Mouse (Mus musculus) kidney, adult 9 months (tissue): Measurements from ENCODE around the gene Dip2c.
A peak's percentile ranks its signal among the peaks of the same experiment; 100 is the strongest.

Experiments
- DNase-seq: peaks from one replicate; pipeline ENCODE4 v3.0.0; 2022

Gene Dip2c

DNA sequence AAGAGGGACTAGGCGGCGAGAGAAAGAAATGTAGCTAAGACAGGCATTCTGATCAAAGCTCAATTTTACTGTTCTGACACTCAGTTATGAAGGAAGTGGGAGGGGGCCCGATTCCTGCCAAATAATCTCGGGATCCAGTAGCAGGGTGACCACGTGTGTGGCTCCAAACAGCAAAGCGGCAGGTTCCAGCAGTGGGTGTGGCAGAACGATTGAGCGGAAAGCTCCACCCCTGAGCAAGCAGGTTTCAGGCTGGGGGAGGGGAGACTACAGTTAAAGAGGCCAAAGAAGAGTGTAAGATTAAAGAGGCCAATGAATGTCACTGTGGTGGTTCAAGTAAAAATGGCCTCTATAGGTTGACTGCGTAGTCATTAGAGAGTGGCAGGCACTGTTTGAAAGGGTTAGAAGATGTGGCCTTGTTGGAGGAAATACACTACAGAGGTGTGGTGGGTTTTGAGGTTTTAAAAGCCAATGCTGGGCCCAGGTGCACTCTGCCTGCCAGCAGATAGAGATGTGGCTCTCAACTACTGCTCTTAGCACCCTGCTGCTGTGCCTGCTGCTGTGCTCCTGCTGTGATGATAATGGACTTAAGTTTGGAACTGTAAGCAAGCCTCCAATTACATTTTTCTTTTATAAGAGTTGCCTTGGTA lies 271.5 kb downstream of the Dip2c start:
- peak; percentile 75 for DNase-seq

DNA sequence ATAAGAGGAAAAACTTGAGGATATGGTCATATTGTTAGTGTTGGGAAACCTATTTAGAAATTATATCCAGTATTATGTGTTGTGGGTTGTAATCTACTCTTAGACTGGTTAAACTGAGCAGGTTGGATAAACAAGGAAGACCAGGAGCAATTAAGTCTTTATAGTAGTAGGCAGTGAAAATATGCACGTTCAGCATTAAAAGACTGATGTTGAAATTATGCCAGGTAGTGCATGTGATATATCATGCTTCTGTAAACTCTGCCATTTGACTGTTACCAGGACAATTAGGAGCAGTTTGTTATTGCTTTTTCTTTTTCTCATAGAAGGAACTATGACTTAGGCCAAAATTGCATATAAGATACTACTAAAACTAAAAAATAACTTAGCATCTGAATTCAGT lies 285.8 kb downstream of the Dip2c start:
- DNase-seq: no peak

DNA sequence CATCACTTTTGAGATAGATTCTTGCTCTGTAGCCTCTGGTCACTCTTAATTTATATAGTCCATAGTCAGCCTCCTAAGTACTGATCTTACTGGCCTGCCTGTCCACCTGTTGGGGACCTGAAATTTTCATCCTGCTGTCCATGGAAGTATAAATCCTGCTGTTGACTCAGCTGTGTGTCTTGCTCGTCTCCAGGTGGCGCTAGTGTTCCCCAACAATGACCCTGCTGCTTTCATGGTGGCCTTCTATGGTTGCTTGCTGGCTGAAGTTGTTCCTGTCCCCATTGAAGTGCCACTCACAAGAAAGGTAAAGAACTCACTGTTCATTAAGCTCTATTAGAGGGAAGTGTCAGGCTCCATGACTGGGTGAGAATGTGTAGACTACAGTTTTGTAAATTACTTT lies 286.6 kb downstream of the Dip2c start:
- DNase-seq: peak; percentile 38

DNA sequence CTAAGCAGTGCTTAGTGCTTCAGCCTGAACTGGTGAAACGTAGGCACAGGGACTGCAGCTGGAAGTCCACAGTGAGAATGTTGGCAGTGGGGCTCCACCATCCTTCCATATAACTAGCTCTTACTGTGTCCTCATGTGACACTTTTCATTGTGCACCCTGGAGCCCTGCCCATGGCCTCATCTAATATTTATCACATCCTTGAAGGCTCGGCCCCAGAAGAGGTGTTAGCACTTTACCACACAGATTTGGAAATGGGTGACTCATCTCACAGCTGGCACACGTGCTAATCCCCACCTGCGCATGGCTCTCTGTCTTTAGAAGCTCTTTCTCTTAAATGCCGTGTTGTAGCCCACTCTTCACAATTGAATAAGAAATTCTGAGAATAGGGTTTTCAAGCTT lies 292.5 kb downstream of the Dip2c start:
- no peak for DNase-seq

- no peak for DNase-seq
These were observed 300.4 kb downstream of the Dip2c start for GRCm38 (mm10) chr13:9576686-9577085.

- peak; percentile 11 for DNase-seq
These were observed 302.1 kb downstream of the Dip2c start for GRCm38 (mm10) chr13:9578456-9578855.

GRCm38 (mm10) chr13:9581821-9582220 lies 305.5 kb downstream of the Dip2c start:
- DNase-seq: peak; percentile 78

GRCm38 (mm10) chr13:9583579-9583978 lies 307.3 kb downstream of the Dip2c start:
- DNase-seq: no peak

GRCm38 (mm10) chr13:9599334-9600096 lies 323.2 kb downstream of the Dip2c start:
- no peak for DNase-seq

DNA sequence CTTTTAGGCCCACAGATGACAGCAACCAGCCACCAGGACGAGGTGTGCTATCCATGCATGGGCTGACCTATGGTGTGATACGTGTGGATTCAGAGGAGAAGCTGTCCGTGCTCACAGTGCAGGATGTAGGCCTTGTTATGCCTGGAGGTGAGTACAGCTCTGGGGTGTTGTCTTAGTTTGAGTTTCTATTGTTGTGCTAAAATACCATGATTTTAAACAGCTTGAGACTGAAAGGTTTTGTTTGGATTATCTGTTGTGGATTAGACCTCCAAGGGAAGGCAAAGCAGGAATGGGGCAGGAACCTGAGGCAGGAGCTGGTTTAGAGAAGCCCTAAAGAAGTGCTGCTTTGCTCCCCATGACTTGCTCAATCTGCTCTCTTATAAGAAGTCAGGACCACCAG lies 325.0 kb downstream of the Dip2c start:
- no peak for DNase-seq

DNA sequence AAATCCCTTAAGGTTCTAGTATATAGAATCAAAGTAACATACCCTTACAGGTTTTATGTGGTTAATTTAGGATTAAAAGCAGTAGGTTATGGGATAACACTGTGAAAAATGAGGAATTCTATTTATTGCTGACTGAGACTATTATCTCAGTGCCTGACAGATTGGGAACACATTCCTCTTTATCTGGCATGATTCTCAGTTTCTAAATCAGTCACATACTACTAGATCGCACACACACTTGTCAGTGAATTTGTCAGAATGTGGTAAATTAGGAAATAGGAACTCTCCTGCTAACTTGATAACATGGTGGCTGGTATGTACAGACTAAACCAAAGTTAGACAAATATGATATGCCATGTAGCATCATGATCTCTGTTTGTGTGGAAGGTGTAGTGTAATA lies 334.9 kb downstream of the Dip2c start:
- no peak for DNase-seq

DNA sequence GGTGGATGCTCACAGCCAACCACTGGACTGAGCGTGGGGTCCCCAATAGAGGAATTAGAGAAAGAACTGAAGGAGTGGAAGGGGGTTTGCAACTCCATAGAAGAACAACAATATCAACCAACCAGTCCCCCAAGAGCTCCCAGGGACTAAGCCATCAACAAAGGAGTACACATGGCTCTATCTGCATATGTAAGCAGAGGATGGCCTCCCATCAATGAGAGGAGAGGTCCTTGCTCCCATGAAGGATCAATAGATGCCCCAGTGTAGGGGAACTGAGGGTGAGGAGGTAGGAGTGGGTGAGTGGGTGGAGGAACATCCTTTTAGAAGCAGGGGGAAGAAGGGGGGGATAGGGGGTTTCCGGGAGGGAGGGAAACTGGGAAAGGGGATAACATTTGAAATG lies 356.4 kb downstream of the Dip2c start:
- no peak for DNase-seq

DNA sequence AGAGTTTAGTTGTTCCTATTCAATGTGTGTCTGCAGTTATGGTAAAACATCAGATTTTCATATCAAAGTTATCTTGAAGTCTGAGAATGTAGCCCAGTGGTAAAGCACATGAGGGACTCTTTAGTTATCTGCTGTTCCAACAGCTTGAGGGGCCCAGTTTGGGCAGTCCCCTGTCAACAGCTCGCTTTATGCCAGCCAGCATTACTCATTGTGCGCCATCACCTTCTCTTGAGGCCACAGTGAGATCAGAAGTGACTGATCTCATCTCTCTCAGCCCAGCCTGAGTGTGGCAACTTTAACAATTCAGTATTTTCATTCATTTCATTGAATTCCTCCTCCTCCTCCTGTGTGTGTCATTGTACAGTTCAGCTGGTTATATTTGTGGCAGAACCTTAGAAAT lies 359.6 kb downstream of the Dip2c start:
- no peak for DNase-seq

DNA sequence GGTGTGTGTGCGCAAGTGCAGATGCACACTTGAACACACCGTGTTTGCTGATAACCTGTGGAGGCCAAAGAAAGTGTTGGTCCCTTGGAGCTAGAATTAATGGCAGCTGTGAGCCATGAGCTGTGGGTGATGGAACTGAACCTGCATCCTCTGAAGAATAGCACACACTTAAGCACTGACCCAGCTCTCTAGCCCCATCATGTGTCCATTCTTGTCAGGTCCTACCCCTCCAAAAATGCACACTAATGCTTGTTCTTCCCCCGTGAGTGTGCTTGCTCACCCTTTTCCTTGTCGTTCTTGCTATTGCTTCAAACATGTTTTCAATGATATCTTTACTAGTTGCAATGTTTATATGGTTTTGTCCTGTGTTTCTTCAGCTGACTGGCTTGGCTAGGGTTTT lies 360.2 kb downstream of the Dip2c start:
- DNase-seq: peak; percentile 45

DNA sequence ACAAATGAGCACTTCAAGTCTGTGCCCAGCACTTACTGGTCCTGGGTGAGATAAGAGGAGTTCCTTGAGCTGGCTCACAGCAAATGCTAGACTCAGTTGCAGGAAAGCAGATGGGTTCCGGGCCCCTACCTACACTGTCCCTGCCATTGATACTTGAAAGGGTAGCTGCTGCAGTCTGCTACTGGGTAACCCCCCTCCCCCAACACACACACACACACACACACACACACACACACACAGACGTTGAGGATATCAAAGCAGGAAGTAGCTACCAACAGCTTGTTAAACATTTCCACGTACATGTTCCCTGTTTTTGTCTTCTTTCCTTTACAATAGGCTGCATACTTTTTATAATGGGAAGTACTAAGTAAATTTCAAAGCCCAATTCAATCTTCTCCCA lies 361.6 kb downstream of the Dip2c start:
- DNase-seq: no peak

DNA sequence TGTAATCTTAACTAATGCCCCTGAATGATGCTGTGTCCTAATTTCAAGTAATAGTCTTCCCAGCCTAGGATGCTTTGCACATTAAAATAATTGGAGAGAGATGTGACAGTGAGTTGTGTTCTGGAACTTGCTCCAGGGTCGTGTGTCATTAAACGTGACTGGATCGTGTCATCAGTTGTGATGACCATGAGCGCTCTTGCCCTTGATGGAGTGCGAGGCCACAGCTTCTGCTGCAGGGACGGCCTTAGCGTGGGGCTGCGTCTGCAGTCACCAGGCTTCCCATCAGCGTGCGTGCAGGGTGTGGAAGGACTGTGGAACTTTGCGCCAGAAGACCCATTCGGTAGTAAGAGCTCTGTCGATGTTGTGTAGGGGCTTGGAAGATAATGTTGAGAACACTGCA lies 372.4 kb downstream of the Dip2c start:
- DNase-seq: no peak

DNA sequence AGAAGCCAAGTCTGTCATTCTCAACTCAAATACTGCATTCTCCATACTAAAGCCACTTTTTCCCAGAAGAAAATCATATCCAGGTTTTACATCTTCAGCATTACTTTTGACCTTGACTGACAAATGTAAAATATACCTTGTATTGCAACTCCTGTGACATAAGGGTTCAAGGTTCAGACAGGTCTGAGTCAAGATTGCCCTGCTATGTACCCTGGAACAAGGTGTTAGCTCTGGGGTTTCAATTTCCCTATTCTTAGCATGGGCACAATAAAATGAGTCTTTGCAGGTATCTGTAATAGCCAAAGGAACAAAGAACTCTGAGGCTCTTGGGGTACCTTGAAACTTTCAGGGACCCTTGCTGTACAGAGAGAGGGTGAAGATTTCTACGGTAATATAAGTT lies 373.6 kb downstream of the Dip2c start:
- no peak for DNase-seq

DNA sequence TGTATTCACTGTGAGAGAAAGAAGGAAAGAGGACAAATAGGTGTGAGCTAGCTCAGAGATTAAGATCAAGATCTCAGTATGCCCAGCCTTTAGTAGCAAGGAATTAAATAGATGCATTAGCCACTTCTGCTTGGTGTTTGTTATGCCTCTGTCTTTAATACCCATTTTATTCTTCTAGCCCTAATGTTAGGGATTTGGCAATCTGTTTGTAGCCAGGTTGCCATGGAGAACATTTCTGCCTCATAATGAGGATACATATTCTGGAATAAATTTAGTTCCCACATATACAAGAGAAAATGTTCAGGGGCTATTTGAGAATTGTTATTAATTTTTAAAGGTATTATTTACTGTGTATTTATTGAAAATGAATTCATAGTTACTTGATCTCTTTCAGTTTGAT lies 374.3 kb downstream of the Dip2c start:
- no peak for DNase-seq

GRCm38 (mm10) chr13:9653018-9653417 lies 376.7 kb downstream of the Dip2c start:
- no peak for DNase-seq

- no peak for DNase-seq
These were observed 380.3 kb downstream of the Dip2c start for GRCm38 (mm10) chr13:9656613-9657012.

DNA sequence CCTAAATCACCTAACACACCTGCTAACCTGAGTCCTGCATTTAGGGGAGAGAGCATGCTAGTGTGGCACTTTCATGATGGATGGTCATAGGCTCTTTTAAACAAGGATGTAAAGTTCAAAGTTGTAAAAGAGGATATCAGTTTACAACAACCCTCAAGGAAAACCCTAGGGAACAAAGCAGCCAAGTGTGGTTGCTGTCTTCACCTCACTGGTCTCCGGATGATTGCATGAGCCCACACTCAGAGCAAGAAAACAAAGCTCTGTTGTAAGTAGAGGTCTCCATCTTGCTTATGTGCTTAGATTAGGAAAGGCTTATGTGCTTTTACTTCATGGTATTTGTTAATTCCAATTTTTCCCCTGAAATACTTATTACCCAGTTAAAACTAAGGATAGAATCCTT lies 384.4 kb downstream of the Dip2c start:
- DNase-seq: no peak

GRCm38 (mm10) chr13:9663593-9663992 lies 387.3 kb downstream of the Dip2c start:
- DNase-seq: no peak

DNA sequence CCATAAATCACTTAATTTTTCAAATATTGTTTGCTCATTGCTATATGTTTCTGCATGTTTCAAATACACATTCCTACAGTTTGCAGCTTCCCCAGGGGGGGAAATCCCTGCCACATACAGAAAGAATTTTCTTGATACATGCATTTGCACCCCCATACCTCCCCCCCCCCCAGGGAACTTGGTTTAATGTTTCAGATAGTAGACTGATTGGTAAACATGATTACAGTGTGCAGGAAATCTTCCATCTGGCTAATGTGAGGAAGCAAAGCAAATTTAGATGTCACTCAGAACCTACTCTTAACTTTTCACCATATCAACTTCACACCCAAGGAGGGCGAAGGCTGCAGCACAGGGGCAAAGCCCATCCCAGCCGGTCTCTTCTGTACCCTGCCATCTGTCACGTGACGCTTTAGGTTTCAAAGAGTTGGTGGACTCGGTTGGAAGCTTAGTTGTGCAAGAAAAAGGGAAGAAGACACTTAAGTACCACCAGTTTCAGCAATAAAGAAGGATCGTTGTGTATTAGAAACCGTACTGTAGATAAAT lies 391.7 kb downstream of the Dip2c start:
- DNase-seq: no peak

- no peak for DNase-seq
These were observed 392.9 kb downstream of the Dip2c start for GRCm38 (mm10) chr13:9669246-9669645.

- DNase-seq: no peak
These were observed 397.8 kb downstream of the Dip2c start for GRCm38 (mm10) chr13:9674126-9674525.
